Mouse (Mus musculus) kidney, postnatal 10 days (tissue): Measurements from ENCODE around the gene Klk10.

Experiments
- DNase-seq: peaks from one replicate; pipeline ENCODE4 v3.0.0; 2021; ENCODE audit warnings: mixed read lengths

The Klk10 gene

DNA sequence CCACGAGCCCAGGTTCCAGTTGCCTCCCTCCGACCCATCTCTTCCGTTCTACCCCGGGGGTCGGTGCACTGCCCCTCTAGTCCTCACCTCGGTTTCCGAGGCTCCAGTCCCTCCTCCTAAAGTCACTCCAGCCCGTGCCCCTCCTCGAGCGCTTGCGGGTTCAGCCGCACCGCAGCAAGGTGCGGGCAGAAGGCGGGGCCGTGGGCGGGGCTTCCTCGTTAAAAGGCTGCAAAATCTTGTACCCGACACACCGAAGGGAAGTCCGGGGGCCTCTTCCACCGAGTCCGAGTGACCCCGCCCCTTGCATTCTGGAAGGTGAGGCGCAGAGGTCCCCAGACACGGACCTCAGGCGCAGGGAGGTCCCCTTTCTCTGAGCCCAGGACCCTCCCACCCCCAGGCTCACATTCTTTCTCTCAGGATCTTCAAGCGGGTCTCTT is 16.5 kb downstream of the Klk10 start, which contains the start of gene Klk8:
Gene Klk8 (plus strand): TSS at position 245 of the 437 bp plus-strand sequence.
- DNase-seq = peak; percentile 42

DNA sequence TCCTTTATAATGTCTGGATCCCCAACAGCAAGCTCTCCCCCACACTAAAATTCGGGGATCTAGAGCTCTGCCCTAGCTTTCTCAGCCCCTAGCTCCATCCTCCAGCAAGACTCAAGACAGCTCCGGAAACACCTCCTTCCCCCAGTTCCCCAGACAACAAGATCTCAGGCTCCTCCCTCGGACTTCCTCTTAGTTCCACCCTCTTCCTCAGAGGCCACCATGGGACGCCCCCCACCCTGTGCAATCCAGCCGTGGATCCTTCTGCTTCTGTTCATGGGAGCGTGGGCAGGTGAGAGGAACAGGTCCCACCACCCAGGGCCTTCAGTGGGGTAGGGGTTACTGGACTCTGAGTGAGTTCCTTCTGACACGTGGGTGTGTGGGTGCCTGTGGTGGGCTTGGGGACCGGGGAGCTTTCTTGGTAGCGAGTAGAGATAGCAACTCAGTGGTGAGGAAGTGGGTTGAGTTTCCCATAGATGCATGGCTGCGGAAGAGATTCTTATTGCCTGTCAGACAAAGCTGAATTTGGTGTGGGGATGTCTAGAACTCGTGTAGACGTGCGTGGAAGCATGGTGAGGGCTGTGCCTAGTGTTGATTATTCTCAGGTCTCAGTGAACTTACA is 17.1 kb downstream of the Klk10 start:
- DNase-seq = peak; percentile 16

DNA sequence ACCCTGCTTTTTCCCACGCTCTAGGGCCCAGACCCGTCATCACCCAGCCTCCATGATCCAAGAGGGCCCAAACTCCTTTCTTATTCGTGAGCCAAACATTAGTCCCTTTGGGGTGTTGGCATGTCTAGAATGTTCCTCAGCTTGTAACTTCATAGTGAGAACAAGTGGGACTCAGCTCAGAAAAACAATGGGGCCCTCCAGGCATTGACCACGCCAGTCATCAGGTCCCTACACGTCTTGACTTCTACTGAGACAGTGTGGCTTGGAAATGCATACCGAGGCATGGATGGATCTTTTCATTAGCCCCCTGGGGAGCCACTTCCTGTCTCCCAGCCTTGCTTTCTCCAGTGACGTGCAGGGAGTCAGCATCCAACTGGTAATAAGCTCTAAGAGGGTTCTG is 19.0 kb downstream of the Klk10 start:
- no peak for DNase-seq

DNA sequence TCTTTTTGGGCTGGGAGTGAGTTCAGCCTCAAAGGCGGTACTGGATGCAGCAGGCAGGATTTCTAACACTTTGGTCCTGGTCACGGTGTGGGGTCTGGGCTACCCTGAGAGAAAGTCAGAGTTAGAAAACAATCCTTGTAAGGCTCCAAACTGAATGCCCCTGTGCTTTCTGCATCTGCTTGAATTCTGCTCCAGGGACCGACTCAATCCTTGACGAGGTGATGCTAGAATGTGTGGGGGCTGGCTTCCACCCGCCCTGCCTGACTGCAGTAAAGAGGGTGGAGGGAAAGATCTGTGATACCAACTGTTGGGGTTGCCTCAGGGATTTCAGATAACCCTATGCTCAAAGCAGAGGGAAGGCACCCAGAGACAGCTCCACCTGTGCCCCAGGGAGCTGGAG is 30.2 kb downstream of the Klk10 start, which contains the start of gene Klk7:
Gene Klk7 (plus strand): TSS at position 301 of the 400 bp plus-strand sequence.
- no peak for DNase-seq

DNA sequence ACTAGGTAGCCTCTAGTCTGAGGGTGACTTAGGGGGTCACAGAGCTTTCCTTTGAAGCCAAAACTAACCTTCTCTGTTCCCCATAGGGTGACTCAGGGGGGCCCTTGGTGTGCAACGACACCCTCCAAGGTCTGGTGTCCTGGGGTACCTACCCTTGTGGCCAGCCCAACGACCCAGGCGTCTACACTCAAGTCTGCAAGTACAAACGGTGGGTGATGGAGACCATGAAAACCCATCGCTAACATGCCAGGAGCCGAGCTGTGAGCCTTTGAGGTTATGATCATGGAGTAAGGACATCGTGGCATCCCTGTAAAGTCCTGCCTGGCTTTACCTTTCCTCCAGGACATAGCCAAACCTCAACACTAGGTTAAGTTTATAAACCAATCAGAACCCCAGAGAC is 34.4 kb downstream of the Klk10 start:
- no peak for DNase-seq

DNA sequence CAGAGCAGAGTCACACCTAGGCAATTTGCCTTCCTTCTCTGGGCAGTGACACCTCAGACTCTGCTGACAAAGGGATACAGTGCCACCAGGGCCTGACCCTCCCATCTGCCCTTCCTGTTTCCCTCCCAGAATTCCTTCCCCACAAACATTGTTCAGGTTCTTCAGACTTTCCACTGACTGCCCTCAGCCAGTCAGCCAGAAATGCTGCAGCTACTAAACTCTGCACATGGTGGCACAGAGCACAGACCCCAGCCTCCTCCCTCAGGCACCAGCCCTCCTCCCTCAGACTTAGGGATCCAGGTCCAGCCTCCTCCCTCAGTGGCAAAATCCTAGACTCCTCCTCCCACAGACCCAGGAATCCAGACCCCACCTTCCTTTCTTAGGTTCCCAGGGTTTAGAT is 35.9 kb downstream of the Klk10 start:
- no peak for DNase-seq

DNA sequence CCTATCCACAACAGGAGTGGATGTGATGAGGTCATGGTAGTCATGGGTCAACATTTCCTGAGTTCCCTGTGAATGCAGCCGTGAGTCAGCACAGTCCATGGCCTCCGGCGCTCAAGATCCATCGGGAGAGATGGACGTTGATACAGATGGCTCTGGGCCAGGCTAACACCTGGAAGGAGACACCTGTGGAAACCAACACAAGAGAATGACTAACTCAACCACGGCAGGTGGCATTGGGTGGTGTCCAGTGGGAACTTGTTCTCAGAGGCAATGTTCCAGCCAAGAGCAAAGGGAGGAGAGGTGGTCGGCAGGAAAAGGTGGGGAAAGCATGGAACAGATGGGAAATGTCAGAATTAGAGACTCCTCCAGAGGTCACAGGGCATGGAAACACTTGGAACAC is 40.7 kb downstream of the Klk10 start:
- DNase-seq = no peak

DNA sequence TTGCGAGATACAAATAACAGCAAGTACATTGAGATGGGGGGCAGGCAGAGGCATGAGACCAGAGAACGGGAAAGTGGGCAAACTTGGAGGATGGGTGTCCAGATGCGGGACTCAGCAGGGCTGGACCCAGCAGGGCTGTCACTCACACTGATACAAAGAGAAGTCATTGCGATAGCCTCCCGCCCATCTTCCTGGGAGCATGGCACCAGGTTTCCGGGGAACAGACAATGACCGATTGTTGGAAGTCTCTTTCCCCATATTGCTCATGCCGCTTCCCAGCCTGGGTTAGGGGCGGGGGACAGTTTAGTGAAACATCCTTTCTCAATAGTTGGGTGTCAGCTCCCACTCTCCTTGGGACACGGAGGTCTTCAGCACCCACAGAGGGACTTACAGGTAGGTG is 43.4 kb downstream of the Klk10 start, which contains the start of gene Klk6:
Gene Klk6 (plus strand): TSS at position 301 of the 400 bp plus-strand sequence.
- DNase-seq = no peak

DNA sequence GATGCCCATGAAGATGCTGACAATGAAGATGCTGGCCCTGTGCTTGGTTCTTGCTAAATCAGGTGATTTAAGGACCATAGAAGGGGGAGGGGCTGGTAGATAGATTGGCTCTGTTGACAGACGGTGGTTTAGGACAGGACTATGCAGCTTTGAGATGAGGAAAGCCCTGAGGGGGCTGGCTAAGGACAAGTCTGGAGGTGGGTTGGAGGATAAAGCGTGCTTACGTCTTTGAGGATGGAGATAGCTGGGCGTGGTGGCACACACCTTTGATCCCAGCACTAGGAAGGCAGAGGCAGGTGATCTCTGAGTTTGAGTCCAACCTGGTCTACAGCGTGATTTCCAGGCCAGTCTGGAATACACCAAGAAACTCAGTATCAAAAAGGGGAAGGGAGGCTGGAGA is 45.2 kb downstream of the Klk10 start:
- no peak for DNase-seq

DNA sequence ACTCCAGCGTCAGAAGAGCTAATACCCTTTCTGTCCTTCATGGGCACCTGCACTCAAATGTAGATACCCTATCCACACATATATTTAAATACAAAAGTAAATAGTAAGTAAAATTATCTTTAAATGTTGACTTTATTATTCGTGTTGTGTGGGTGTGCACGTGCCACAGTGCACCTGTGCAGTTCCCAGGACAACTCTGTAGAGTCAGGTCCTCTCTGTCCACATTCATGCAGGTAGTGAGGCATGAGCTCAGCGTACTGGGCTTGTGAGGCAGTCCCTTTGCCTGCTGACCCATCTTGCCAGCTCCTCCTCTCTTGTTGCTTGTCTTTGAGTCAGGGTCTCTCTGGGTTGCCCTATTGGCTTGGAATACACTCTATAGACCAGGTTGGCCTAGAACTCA is 46.9 kb downstream of the Klk10 start:
- DNase-seq = no peak

DNA sequence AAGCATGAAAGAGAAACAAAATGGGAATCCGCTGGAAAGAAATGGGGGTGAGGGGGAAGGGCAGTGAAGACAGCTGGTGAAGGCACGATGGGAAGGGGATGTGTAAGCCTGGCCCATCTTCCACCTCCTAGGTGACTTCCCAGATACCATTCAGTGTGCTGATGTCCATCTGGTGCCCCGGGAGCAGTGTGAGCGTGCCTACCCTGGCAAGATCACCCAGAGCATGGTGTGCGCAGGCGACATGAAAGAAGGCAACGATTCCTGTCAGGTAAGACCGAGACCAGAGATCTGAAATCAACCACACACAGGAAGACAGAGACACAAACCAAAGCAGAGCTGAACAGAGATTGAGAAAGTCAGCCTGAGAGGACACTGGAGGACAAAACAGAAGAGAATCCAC is 48.2 kb downstream of the Klk10 start:
- no peak for DNase-seq
